Mouse (Mus musculus): ENCODE results near the gene Ttc7b. TPM values are rescaled to one million over a fixed set of nuclear protein-coding genes. Genes with fewer than 3 reads are reported as not detected.
A peak's percentile ranks its signal among the peaks of the same experiment; 100 is the strongest.

The Ttc7b gene
- total RNA-seq, 2 experiments from 2014 or later: 168 to 176 TPM

DNA sequence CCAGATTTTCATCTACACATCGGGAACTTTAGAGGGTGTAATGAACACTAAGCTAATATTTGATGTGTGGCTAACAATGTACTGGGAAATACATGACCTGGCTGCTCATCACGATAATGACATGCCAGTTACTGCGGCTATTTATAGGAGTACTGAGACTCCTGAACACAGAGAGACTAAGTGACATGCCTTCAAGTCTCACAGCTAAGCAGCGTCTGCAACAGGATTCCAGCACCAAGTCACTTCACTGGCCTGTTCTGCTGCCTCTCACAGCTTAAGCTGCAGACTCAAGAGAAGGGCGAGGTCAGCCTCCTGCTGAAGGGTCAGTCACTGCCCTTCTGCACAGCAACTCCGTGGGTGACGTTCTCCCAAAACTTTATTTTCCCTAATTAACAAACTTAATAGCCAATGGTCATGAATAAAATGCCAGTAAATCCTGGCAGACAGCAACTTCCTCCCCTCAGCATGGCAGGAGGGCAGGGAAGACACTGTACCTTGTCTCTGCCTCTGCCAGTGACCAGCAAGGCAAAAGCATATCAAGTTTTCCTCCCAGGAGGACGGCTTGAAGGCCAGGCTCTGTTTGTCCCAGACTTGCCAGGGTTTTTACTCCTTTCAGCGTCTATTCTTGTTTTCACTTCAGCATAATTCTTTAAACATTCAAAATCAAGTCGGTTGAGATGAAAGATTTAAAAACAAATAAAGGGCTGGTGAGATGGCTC lies 64.2 kb downstream of the Ttc7b start:
- no peak for DNase-seq (ENCODE audit: low spot score in 2 of 2)

DNA sequence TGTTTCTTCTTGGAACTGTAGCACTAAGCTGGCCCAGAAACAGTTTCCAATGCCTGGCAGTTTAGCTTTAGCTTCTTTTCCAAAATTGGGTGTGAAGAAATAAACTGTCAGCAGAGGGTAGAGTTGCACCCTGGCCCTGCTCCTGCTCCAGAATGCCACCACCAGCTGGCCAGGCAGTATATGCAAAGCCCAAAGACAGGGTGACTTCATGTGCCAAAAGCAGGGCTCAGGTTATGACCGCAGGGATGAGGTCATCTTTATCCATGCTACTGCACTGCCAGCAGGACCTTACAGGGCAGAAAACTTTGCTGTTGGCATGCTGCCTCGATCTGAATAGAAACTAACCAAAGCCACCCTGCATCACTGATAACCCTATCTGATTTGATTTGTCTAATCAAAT lies 65.2 kb downstream of the Ttc7b start:
- no peak for DNase-seq (ENCODE audit: low spot score in 2 of 2)

DNA sequence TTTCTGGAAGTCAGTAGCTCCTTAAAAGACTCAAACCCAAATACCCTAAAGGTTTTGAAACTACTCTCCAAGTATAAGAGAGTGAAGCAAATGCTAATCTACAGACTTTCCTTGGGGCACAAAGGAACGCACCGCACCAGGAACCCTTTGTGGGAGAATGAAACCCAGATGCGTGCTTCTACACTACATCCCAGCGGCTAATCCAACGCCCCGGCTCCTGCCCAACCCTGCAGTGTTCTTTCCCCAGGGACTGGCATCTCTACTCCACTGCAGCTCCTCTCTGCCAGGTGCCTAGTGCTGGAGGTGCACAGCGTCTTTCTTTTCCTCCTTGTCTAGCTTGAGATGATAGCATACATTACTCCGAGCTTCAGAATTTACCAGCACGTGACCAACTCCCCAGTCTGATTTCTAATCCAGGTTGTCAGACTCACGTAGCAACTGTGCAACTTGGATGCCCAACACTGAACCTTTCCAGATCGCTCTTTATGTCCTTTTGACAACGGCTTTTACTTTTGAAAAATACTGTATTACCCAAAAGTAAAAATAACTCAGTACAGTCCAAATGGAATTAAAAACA lies 72.8 kb downstream of the Ttc7b start:
- DNase-seq (ENCODE audit: low spot score in 2 of 2): no peak

DNA sequence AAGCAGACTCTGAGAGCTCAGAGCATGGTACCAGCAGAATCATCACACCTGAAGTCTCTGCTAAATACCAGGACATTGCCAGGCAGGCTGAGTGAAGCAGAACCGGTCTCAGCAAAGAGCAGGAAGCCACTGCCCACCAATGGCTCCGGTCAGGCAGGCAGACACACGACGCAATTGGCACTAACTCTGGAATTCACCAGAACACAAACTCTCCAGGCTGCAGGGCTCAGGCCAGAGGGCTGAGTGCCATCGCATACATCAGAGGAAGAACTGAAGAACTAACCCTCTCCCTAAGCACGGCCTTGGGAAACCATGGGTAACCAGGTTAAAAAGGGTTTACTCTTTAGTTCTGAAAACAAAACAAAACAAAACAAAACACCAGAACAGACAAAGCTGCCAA lies 73.5 kb downstream of the Ttc7b start:
- DNase-seq (ENCODE audit: low spot score in 2 of 2): no peak

DNA sequence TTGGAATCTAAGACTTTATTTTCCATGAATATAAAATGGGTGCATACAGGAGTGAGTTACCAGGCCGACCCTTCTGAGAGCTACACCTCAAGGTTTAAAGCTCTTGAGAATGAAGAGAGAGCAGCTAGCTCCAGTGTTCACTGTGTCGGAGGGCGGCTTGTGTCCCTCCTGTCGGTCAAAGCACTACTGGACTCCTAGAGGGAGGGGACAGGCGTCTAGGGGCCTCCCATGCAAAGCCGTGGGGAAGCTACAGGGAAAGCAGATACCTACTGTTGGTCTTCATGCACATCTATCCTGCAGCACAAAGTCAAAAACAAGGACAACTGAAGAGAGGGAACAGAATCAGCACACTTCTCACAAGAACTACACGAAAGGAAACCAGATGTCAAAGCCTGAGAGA lies 74.9 kb downstream of the Ttc7b start:
- no peak for DNase-seq (ENCODE audit: low spot score in 2 of 2)

DNA sequence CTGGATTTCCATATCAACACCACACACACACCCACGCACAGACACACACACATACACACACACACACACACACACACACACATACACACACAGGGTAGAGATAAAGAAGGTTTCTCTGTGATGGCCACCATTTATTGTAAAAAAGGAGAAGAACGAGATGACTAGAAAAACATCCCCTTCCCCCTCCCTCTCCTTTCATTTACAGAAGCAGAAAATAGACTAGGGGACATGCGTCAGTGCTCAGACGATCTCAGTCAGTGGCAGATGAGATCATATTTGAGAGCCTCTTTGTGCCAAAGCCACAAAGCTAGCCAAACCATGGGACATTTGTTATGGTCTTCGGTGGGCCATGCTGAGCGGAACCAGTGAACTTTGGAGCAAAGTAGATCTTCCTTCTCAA lies 75.4 kb downstream of the Ttc7b start:
- no peak for DNase-seq (ENCODE audit: low spot score in 2 of 2)

DNA sequence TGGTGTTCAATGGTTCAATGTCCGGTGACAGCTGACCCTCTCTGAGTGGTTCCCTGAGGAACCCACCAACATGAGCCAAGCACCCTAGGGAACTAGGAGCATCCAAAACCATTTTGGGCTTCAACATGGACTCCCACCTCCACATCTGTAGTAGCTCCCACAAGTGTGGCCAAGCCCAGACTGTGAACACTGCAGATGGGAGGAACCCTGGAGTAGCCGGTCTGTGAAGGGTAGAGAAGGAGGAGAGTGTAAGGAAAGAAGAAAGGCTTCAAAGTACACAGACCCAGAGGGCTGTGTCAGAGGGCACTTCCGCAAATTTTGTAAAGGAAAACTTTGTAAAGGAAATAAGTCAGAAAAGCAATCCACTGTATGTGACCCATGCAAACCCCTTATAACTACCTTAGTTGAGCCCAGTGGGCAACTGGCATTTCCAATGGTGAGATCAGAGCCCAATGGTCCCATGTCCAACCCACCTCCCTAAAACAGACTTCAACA lies 75.9 kb downstream of the Ttc7b start:
- DNase-seq (ENCODE audit: low spot score in 2 of 2): no peak

DNA sequence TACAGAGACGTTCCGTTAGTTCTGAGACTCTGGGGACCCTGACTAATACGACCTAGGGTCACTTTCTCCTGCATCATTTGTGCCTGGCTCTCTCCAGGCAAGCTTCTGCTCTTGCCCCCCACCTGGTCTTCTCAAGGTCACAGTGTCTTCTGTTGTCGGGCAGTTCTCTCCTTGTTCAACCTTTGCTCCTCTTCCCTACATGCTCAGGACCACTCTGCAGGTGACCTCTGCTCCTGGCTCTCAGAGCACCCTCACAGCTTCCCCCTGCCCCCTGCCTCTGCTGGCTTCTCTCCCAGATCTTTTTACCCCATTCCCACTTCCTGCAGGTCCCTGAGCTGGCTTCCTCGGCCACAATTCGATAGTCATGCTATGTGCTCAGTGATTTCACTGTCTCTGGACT lies 77.2 kb downstream of the Ttc7b start:
- no peak for DNase-seq (ENCODE audit: low spot score in 2 of 2)

DNA sequence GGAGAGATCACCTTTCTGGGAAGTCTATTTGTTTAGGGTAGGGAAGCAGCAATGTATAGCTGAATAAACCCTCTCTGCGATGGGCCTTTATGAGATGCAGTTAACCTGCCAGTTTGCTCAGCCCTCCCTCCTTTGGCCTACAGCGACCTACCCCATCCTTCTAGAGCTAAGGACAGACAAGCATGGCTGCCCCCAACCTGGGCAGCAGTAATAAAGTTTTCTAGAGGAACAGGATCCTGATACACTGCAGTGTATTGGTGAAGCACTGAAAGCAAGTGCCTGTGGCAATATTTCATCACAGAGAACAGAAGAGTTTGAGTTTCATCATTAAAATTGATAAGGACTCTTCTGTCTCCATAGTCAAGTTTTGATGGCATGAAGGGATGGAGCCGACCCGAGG lies 79.0 kb downstream of the Ttc7b start:
- DNase-seq (ENCODE audit: low spot score in 2 of 2): no peak

DNA sequence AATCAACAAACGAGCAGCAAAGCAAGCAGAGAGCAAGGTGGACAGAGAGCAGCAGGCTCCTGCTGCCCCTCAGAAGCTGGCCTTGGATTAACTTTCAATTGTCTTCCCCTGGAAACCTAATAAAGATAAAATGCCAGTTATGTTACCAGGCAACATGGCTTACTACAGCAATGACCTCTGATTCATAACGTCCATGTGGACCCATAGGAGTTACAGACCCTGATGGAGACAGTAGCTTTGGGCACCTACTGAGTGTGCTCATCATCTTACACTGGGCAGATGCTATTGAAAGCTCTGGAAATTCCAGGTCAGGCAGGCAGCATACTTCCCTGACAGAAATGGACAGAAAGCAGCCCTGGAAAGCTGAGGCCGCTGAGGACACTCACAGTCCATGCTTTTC lies 80.7 kb downstream of the Ttc7b start:
- DNase-seq (ENCODE audit: low spot score in 2 of 2): no peak

DNA sequence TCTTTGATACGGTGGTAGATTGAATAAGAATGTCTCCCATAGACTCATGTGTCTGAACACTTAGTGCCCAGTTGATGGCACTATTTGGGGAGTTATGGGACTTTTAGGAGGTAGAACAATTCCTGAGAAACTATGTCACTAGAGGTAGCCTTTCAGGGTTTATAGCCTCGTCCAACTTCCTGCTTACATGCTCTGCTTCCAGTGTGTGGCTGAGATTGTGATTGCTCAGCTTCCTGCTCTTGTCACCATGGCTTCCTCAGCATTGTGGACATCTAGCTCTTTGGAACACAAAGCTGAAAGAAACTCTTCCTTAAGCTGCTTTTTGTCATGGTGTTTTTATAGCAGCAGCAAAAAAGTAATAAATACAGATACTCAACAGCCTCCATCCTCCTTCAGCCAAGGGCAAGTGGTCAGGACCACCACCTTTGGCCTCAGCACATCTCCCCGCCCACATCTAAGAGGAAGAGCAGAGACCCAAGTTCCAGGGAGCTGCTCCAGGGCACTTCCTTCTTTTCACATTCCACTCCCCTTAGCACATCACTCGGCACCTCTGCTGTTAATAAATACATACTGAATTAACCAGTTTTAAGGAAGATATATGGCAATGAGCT lies 81.4 kb downstream of the Ttc7b start:
- DNase-seq (ENCODE audit: low spot score in 2 of 2): no peak

DNA sequence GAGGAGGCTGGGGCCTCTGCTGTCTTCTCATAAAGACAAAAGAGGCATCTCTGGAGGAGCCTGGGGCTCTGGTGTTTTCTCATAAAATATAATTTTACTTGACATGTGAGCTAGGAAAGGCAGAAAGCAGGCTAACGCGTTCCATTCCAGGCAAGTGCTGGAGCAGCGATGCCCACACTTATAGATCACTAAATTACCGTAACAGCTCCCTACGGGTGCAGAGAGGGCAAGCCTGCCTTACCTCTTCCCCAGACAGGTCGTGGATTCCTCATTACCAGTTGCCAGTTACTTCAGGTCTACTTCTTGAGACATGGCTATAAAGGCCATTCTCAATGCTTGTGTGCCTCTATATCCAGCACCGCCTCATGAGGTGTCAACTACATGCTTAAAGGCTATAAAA lies 82.1 kb downstream of the Ttc7b start:
- no peak for DNase-seq (ENCODE audit: low spot score in 2 of 2)

DNA sequence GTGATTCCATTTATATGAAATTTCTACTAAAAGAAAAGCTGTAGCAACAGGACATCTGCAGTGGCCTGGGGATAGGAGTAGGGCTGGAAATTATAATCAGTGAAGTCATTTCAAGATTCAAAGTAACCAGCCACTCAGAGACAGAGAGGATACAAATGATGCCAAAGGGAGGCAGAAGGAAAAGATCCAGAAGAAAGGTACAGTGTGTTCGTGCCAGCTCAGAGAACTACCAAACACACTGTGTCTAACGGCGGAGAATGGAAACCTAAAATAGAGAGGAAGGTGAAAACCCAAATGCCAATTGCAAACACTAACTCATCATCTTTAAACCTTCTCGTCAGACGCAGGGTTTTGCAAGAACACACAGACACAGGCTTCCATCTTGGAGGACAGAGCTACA lies 82.8 kb downstream of the Ttc7b start:
- peak in 1 of 2 experiments; percentile 60 for DNase-seq (ENCODE audit: low spot score in 2 of 2)

DNA sequence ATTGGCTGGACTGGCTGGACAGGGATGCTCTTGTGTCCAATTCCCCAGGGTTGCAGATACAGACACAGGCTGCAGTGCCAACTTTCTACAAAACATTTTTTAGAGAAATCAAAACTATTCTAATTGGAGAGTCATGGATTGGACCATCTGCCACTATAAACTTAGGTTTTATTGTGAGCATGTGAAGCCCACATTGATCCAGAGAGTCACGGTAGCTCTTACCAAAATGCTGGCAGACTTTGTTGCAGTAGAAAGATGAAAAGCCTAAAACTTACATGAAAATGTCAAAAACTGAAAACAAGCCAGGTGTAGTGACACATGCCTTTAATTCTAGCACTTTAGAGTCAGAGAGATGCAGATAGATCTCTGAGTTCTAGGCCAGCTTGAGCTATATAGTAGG lies 84.9 kb downstream of the Ttc7b start:
- DNase-seq (ENCODE audit: low spot score in 2 of 2): peak in 1 of 2 experiments; percentile 71

DNA sequence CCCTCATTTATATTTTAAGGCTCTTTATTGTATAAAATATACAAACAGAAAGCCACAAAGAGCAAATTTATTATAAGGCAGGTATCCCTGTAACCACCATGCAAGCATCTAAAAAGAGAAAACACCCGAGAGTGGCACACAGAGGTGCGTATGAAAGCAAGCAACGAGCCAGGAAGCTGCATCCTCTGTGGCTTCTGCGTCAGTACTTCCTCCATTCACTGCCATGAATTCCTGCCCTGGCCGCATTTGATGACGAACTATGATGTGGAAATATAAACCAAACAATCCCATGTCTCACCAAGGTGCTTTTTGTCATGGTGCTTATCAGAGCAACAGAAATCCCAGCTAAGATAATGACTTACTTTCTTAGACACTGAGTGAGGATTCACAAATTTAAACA lies 88.8 kb downstream of the Ttc7b start:
- DNase-seq (ENCODE audit: low spot score in 2 of 2): no peak

DNA sequence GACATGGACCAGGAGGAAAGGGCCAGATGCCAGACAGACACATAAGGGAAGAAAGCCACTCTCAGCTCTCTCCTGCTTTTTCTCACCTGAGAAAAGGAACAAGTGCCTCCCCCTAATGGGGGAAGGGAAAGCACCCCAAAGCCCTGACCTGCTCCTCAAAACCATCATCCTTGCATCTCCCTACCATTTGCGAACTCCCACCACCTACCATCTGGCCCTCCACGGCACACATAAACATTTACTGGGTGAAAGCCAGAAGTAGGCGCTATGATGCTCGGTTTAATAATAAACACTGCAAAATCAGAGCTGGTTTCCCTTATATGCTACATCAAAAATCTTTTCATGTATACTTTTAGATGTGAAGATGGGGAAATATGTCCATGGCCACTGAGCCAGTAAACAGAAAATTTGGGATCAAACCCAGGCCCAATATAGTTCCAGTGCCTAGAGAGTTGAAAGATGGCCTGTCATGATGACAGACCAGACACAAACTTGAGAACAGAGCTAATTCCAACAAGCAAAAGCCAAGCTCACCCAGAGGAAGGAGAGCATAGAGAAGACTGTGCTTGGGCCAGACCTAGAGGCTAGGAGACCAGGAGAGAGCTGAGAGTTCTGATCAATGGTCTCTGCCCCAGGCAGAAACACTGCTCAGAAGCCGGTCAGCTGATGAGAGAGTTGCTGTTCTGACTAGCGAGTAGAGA lies 91.1 kb downstream of the Ttc7b start:
- DNase-seq (ENCODE audit: low spot score in 2 of 2): peak; percentile 54 to 81

DNA sequence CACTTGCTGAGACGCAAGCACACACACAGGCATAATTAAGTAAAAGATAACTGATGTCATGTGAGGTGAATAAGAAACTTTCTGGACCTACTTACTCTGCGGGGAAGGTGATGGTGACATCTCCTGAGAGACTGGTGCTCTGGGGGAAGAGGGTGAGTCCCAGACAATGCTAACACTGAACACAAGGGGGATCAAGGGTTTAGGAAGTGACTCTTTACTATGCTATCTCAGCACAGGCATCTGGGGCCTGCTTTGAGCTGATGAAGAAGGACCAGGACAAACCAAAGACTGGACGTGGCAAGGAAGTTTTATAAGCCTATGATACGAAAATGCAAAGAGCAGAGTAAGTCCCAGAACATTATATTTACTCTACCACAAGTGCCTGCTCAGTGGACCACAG lies 92.4 kb downstream of the Ttc7b start:
- DNase-seq (ENCODE audit: low spot score in 2 of 2): no peak

DNA sequence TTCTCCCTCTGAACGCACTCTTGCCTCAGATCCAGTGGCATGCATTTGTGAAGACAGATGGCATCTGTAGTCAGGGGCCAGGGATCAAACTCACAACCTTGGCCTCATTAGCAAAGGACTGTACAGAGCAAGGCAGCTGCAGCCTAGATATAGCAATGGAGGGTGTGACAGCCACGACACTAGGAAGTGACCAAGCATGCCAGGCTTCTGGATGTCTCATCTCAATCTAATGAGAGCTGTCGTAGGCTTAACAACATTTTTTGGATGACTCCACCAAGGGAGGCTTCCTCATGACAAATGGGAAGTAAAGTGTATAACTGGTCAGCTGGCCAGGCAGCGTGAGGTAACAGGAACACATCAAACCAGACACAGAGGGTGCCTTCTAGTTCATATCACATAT lies 94.4 kb downstream of the Ttc7b start:
- DNase-seq (ENCODE audit: low spot score in 2 of 2): no peak

DNA sequence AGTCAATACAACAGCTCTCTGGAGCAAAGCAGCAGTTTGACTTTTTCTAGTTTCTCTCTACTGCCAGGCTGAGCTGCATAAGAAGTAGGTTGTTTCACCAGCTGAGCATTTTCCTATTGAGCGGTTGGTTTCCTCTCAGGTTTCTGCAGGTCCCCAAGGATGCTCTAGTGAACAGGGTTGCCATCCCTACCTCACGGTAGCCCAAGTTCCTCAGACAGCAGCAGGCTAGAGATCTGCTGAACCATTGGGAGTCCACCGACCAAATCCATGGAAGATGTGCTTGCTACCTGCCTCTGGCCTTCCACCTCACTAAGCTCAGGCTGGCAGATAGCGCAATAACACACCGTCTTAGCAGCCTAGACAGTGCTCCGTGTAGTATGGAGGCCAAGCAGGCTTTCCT lies 95.6 kb downstream of the Ttc7b start:
- DNase-seq (ENCODE audit: low spot score in 2 of 2): no peak

DNA sequence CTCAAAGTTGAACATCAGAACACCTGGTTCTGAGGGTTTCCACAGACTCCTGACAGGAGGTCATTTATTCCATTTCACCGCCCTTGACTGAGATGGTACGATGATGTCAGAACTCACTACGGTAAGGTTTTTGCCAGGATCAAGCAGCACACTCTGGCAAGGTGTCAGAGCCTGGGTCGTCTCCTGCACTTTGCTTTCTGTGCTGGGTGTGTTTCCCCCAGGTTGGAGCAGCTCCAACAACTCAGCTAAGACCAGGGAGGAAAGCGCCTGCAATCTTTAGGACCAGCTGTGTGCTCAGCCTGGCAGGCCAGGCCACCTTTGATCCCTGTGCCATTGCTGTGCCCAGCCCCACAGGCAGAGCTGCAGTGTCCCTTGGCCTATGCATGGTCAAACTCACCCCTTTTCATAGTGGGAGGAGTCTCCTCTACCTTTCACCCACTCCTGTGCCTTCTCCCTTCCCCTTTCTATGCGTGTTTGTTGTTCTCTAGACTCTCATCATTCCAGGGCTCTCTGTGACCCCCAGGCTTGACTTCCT lies 98.3 kb downstream of the Ttc7b start:
- no peak for DNase-seq (ENCODE audit: low spot score in 2 of 2)

DNA sequence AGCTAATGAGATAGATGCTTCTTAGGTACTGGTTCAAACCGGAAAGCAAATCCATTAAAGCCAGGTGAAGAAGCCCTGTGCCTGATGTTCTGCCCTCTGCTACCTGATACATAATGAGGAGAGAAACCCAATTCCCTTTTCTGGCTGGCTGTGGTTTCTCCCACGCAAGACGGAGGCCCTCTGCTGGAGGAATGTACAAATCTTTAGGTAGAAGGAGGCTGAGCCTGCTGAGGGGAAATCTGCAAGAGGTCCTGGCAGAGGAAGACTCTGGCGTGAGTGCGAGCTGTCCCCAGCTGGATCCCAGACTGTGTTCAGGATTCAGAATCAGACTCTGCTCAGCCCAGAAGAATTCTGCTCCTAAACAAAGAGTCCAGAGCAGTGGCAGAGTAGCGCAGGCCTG lies 99.1 kb downstream of the Ttc7b start:
- peak in 1 of 2 experiments; percentile 76 for DNase-seq (ENCODE audit: low spot score in 2 of 2)

DNA sequence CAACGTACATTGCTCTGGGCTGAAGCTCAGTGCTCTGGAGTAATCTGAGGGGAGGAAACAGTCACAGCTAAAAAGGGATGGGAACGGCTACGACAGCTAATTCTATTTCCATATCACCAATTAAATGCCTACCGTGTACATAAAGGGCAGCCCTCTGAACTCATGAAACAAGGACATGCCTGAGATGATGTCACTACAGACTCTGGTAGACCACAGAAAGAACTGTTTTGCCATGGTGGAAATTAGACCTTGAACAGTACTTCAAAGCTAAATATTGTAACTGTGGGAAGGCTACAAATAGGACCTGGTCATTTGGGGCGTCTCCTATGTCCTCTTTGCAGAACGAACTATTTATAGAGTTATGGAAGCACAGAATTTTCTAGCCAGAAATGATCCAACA lies 99.7 kb downstream of the Ttc7b start:
- DNase-seq (ENCODE audit: low spot score in 2 of 2): no peak
